Mouse (Mus musculus): ENCODE data around the gene Mllt10.

GRCm38 (mm10) chr2:18183079-18183478, 128.0 kb downstream of the Mllt10 start:
- TF ChIP-seq USF1 (IDR thresholded peaks at IDR 0.05; ENCODE audit: low read depth): no peak
- TF ChIP-seq REST (IDR thresholded peaks at IDR 0.05; ENCODE audit: insufficient read depth, insufficient read length): no peak

Measured in myocyte (in vitro differentiated cells).